Mouse (Mus musculus) spleen, adult 2 months (tissue): ENCODE data around the gene Selenon. TPM values are rescaled to one million over a fixed set of nuclear protein-coding genes. Genes with fewer than 3 reads are reported as not detected.

Experiments
- DNase-seq, 2 experiments: peaks; one replicate each; pipeline versions ENCODE4 v3.0.0 to v3.0.0-alpha.2; 2012 to 2021; ENCODE audit warnings: low spot score in 2 of 2, low read depth in 1 of 2
- H3K27ac ChIP-seq: fragments of 200-500 bp; 2 replicates; pipeline ENCODE4 v1.5.1; 2012; ENCODE audit warnings: low read length, inconsistent platforms; ENCODE audit not compliant: insufficient read depth
- H3K27me3 ChIP-seq: fragments of 200-500 bp; 2 replicates; pipeline ENCODE4 v1.6.1; 2012; ENCODE audit warnings: mild to moderate bottlenecking, moderate library complexity, low read length, inconsistent platforms; ENCODE audit not compliant: control insufficient read depth, insufficient read depth
- H3K36me3 ChIP-seq: fragments of 200-500 bp; 2 replicates; pipeline ENCODE4 v1.6.1; 2012; ENCODE audit warnings: mild to moderate bottlenecking, low read length, inconsistent platforms; ENCODE audit not compliant: control insufficient read depth, insufficient read depth
- H3K4me1 ChIP-seq: fragments of 200-500 bp; 2 replicates; pipeline ENCODE4 v1.6.1; 2011; ENCODE audit warnings: inconsistent platforms; ENCODE audit not compliant: control insufficient read depth, insufficient read depth, insufficient read length
- H3K4me3 ChIP-seq: fragments of 200-500 bp; 2 replicates; pipeline ENCODE4 v1.5.1; 2011; ENCODE audit warnings: mild to moderate bottlenecking, inconsistent platforms; ENCODE audit not compliant: insufficient read depth, insufficient read length; ENCODE audit errors: extremely low read depth
- CTCF ChIP-seq: fragments of 200-500 bp; IDR thresholded peaks from 2 replicates; pipeline ENCODE4 v1.5.1; 2011; ENCODE audit warnings: mild to moderate bottlenecking, inconsistent platforms; ENCODE audit not compliant: insufficient read depth, insufficient read length, insufficient replicate concordance; ENCODE audit errors: extremely low read depth
- POLR2A ChIP-seq: fragments of 200-500 bp; IDR thresholded peaks from 2 replicates; pipeline ENCODE4 v1.6.1; 2011; ENCODE audit warnings: low read depth, low read length, inconsistent platforms
- WGBS: fragments of 180-500 bp; shearing (Covaris S2); methylation state at CpG from one replicate; pipeline ENCODE4 v1.1.7; 2018; 5-methylcytosine and 5-hydroxymethylcytosine counted together
- polyA plus RNA-seq: library from polyadenylated mRNA; depleted of rRNA; stranded (reverse); fragments of >200 nt; gene quantifications from 2 replicates; pipeline ENCODE4 v1.2.3, GENCODE M21; 2012

Gene Selenon
- polyA plus RNA-seq, 1 experiment, result 8.3 TPM

DNA sequence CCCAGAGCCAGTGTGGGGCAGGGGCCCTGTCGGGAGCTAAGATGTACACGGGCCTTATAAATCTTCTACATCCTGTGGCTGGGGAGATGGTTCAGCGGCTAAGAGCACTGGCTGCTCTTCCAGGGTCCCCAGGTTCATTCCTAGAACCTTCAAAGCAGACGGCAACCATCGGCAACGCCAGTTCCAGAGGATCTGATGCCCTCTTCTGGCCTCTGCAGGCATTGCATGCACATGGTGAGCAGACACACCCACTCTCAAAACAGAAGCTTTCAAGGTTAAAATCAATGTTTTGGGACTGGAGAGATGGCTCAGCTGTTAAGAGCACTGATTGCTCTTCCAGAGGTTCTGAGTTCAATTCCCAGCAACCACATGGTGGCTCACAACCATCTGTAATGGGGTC, 17.2 kb upstream of the Selenon start:
- no peaks in the 10 kb centered on the region for H3K4me1 ChIP-seq
- no peak overlapping the region for H3K4me3 ChIP-seq
- 88% methylated on average over 6 of the region's 6 CpGs for WGBS
- H3K36me3 ChIP-seq, result no peaks in the 10 kb centered on the region
- TF ChIP-seq CTCF (peak; percentile 25; the same call in 1 of the 2 replicates), POLR2A (no peak)
- no peaks in the 10 kb centered on the region for H3K27me3 ChIP-seq
- H3K27ac ChIP-seq, result no peak overlapping the region
- DNase-seq, result no peak

- no peak for TF ChIP-seq CTCF
- no peak for TF ChIP-seq POLR2A
- no peak overlapping the region for H3K4me3 ChIP-seq
- H3K36me3 ChIP-seq, result no peaks in the 10 kb centered on the region
- H3K27ac ChIP-seq, result no peak overlapping the region
- WGBS, result 90% methylated on average over 19 of the region's 19 CpGs
- H3K4me1 ChIP-seq, result no peaks in the 10 kb centered on the region
- DNase-seq, result no peak
- H3K27me3 ChIP-seq, result no peaks in the 10 kb centered on the region
Observed at GRCm38 (mm10) chr4:134567377-134568226, 15.6 kb upstream of the Selenon start.

DNA sequence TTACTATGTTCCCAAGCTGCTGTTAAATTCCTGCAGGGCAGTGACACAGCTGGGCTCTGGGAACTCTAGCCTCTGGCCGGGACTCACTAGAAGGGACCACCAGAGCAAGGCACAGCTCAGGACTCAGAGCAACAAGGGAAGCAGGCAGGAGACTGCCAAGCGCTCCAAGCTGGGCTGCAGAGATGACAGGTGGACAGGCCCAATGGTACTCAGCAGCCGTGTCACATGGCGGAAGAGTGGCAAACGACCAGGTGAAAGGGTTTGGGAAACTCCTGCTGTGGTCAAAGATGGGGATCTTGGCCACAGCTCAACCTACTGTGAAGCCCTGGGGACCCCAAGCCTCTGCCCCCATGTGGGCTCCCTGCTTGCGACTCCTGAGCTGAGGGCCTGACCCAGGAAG, 12.1 kb upstream of the Selenon start:
- Histone ChIP-seq H3K27ac (no peak overlapping the region), H3K27me3 (no peaks in the 10 kb centered on the region), H3K4me1 (no peaks in the 10 kb centered on the region), H3K4me3 (no peak overlapping the region), H3K36me3 (no peaks in the 10 kb centered on the region)
- TF ChIP-seq POLR2A, result no peak
- TF ChIP-seq CTCF, result no peak
- no peak for DNase-seq
- WGBS, result 83% methylated on average over 6 of the region's 6 CpGs

DNA sequence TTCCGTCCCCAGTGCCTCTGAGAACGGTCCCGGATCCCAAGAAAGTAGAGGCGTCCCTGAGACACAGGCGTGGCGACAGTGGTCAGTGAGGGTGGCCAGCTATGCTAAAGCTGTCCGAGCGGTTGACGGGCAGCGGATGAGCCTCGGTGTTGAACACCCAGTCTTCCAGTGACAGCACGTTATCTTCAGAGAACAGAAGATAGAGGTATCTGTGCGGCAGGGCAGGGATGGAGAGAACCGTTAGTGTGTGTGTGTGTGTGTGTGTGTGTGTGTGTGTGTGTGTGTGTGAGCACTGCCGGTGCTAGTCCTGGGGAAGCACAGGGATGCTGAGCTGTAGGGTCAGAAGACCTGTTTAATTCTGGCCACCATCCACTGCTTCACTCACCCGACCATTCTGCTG, 11.7 kb upstream of the Selenon start:
- no peak for TF ChIP-seq POLR2A
- TF ChIP-seq CTCF, result no peak
- no peaks in the 10 kb centered on the region for H3K27me3 ChIP-seq
- no peaks in the 10 kb centered on the region for H3K36me3 ChIP-seq
- H3K4me3 ChIP-seq, result no peak overlapping the region
- H3K27ac ChIP-seq, result no peak overlapping the region
- no peak for DNase-seq
- no peaks in the 10 kb centered on the region for H3K4me1 ChIP-seq
- 91% methylated on average over 16 of the region's 16 CpGs for WGBS

- 94% methylated on average over 2 of the region's 2 CpGs for WGBS
- DNase-seq, result no peak
- Histone ChIP-seq H3K4me3 (no peak overlapping the region), H3K36me3 (no peaks in the 10 kb centered on the region), H3K4me1 (peaks cover 2% of the 10 kb centered on the region; the same call in 1 of the 2 replicates), H3K27me3 (no peaks in the 10 kb centered on the region), H3K27ac (no peak overlapping the region)
- TF ChIP-seq CTCF (no peak), POLR2A (no peak)
Observed at GRCm38 (mm10) chr4:134562014-134562413, 10.0 kb upstream of the Selenon start.

- Histone ChIP-seq H3K27ac (no peak overlapping the region), H3K4me1 (peaks cover 2% of the 10 kb centered on the region; the same call in 1 of the 2 replicates), H3K4me3 (no peak overlapping the region), H3K36me3 (no peaks in the 10 kb centered on the region), H3K27me3 (no peaks in the 10 kb centered on the region)
- TF ChIP-seq POLR2A (no peak), CTCF (no peak)
- DNase-seq, result no peak
- 95% methylated on average over 8 of the region's 8 CpGs for WGBS
Observed at GRCm38 (mm10) chr4:134560699-134561098, 8.7 kb upstream of the Selenon start.

DNA sequence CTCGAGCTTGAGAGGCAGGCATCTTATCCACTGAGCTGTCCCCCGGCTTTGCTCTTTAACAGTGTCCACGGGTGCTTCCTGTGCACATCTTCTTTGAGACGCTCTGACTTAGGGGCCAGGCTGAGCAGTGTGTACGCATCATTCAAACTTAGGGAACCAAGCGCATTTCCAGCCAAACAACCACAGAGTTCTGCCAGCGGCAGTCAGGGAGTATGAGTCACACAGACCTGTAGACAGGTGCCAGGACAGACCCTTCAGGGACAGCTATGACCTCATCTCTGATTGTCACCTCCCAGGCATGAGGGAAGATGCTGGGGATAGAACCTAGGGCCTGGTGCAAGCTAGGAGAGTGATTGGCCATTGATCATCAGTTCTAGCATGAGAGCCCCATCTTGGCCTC, 7.2 kb upstream of the Selenon start:
- Histone ChIP-seq H3K27me3 (no peaks in the 10 kb centered on the region), H3K27ac (no peak overlapping the region), H3K4me3 (no peak overlapping the region), H3K36me3 (no peaks in the 10 kb centered on the region), H3K4me1 (peaks cover 2% of the 10 kb centered on the region; the same call in 1 of the 2 replicates)
- WGBS, result 54% methylated on average over 7 of the region's 7 CpGs
- no peak for DNase-seq
- TF ChIP-seq POLR2A (no peak), CTCF (no peak)
